Mouse (Mus musculus) bone marrow macrophage, adult 2 months (primary cell): ENCODE results near the gene Mllt3.

Experiments
- CTCF ChIP-seq: IDR thresholded peaks from 2 replicates; pipeline ENCODE4 v1.5.1; 2012; ENCODE audit warnings: low read depth, mild to moderate bottlenecking, low read length, moderate library complexity
- POLR2A ChIP-seq: IDR thresholded peaks from 2 replicates; pipeline ENCODE4 v1.6.1; 2012; ENCODE audit warnings: mild to moderate bottlenecking, low read depth, low read length, borderline replicate concordance

DNA sequence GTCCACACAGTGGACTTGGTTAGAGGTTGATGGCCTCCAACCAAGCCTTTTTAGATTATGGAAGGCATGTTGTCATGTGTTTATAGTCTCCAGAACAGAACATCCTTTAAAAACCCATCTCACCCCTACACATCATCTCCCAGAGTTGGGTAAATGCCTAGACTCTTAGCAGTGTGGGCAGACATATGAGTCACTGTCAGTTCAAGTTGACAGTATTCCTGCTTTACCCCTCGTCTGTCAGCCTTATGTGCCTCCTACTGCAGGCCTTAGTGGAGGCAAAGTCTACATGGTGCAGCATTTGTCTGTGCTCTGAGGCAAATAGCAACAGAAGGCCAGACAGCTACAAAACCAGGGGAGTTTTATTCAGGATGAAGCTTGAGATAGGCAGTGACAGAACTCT, 304.6 kb downstream of the Mllt3 start:
- TF ChIP-seq CTCF (no peak), POLR2A (no peak)
